Mouse (Mus musculus) brain, embryonic 14.5 days (tissue): ENCODE results near the gene Ccdc162.

Source experiments
- CTCF ChIP-seq: fragments of 200-500 bp; IDR thresholded peaks from 2 replicates; pipeline ENCODE4 v1.5.1; 2012; ENCODE audit warnings: inconsistent platforms, mild to moderate bottlenecking, moderate library complexity, borderline replicate concordance; ENCODE audit not compliant: insufficient read depth, insufficient read length; ENCODE audit errors: extremely low read depth
- POLR2A ChIP-seq: fragments of 200-500 bp; IDR thresholded peaks from 2 replicates; pipeline ENCODE4 v1.6.1; 2012; ENCODE audit warnings: mild to moderate bottlenecking, inconsistent platforms, borderline replicate concordance; ENCODE audit not compliant: poor library complexity, insufficient read depth, insufficient read length, severe bottlenecking; ENCODE audit errors: extremely low read depth

DNA sequence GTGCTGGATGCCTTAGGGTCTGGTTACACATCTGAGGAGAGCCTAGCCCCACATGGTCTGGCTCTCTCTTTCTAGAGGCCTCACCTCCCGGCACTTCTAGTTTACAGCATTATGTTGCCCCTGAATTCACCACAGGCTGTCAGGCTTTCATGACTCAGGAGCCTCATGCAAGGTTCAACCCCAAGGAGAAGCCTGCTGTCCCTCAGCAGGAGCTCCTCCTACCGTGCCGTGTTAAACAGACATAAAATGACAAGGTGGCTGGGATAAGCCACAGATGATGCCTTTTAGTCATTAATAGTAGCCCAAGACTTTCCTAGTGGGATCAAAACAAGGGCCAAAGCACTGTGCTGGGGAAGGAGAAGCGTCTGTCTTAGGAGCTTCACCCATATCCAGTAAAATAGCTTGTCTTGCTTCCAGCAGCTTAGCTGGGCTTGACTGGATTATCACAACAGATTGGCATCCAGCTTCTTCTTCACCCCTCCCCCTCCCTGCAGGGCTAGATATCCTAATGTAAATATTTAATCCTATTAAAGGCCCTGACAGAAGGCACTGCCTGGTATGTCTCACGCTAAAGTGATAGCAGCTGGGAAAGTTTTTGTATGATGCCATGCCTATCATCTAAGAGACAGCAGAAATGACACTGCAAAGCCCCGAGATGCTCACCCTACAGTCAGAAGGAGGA lies 64.2 kb downstream of the Ccdc162 start:
- no peak for TF ChIP-seq CTCF
- no peak for TF ChIP-seq POLR2A
